In genomic region chr15:98737881-98738280, GRCm38 (mm10) we compare ENCODE assay signal across 10 mouse cellular contexts. TPM values are rescaled to one million over a fixed set of nuclear protein-coding genes. Genes with fewer than 3 reads are reported as not detected.
A peak's percentile ranks its signal among the peaks of the same experiment; 100 is the strongest.
DNase-seq lines count a peak whose midpoint lies in the region; ATAC-seq and TF ChIP-seq lines count a peak whose summit lies in the region.
"Had no signal": no experiment of that assay in that cellular context is flagged by ENCODE, and none has a peak within 500 bp of the region (broad histone marks: within the 10 kb centered on the region; RNA-seq: fewer than 3 reads in every experiment).

No protein-coding gene starts in this region.

- H3K4me1 ChIP-seq in embryonic fibroblast, embryonic 13.5 days (ENCODE audit: control insufficient read depth, insufficient read depth, low read length) = no peaks in the 10 kb centered on the region; the same call in 1 of the 2 replicates
- H3K4me1 ChIP-seq: midbrain, embryonic 12.5 days had no signal

- peak; percentile 52 for ATAC-seq in megakaryocyte progenitor cell, adult 5-6 weeks (replicated peaks; ENCODE audit: poor library complexity)

- TF ChIP-seq CTCF in embryonic fibroblast, embryonic 13.5 days (IDR thresholded peaks at IDR 0.05; ENCODE audit: borderline replicate concordance, insufficient read depth, low read length) = peak; percentile 44; the same call in 1 of the 2 replicates

- no peak for TF ChIP-seq POLR2A in embryonic fibroblast, embryonic 13.5 days (IDR thresholded peaks at IDR 0.05; ENCODE audit: low read depth, low read length)

- H3K27ac ChIP-seq in embryonic fibroblast, embryonic 13.5 days (ENCODE audit: insufficient read depth, low read length) = no peak overlapping the region
- H3K27ac ChIP-seq: heart, embryonic 13.5 days; midbrain, embryonic 12.5 days had no signal

- H3K4me3 ChIP-seq in embryonic fibroblast, embryonic 13.5 days (ENCODE audit: insufficient read depth, low read length) = no peak overlapping the region
- H3K4me3 ChIP-seq: heart, embryonic 13.5 days; midbrain, embryonic 12.5 days had no signal

- peak; percentile 25 for DNase-seq in gastrocnemius, postnatal 10 days
- no peak for DNase-seq in gastrocnemius, postnatal 4 days (ENCODE audit: low spot score in 2 of 2)
- DNase-seq in right cerebral cortex, postnatal 4 days = peak; percentile 63
- DNase-seq in right cerebral cortex, postnatal 25 days = no peak
- no peak for DNase-seq in Muller cell, postnatal 12 days (ENCODE audit: inconsistent ontology term)
- DNase-seq in urinary bladder, postnatal 36 days (ENCODE audit: low spot score in 2 of 2) = no peak

RNA-seq across cellular contexts. Expression of gene Fkbp11, which starts 9.9 kb away (rescaled TPM):
- 10 to 100 TPM in 1 of 2 experiments, 1 to 10 TPM in 1; 8.0 to 13.1 TPM for total RNA-seq in gastrocnemius, postnatal 10 days (2021)
- total RNA-seq in gastrocnemius, postnatal 4 days (2021) = 10 to 100 TPM; 16.6 to 17.2 TPM
- 48.6 and 57.3 TPM in 2 replicates for polyA plus RNA-seq in embryonic fibroblast, embryonic 13.5 days (2011; ENCODE audit: insufficient read length, low read depth, missing spikeins)
- 45.2 and 50.0 TPM in 2 replicates for total RNA-seq in megakaryocyte progenitor cell, adult 5-6 weeks (2015)
- total RNA-seq in megakaryocyte progenitor cell, adult 5-6 weeks (2017) = 35.5 and 62.3 TPM in 2 replicates

RNA-seq across cellular contexts. Expression of gene Arf3, which starts 25.1 kb away (rescaled TPM):
- 10 to 100 TPM; 21.2 to 24.2 TPM for total RNA-seq in gastrocnemius, postnatal 10 days (2021)
- total RNA-seq in gastrocnemius, postnatal 4 days (2021) = 10 to 100 TPM; 30.8 to 31.7 TPM
- polyA plus RNA-seq in embryonic fibroblast, embryonic 13.5 days (2011; ENCODE audit: insufficient read length, low read depth, missing spikeins) = 91.3 and 112 TPM in 2 replicates
- 32.3 and 35.2 TPM in 2 replicates for total RNA-seq in megakaryocyte progenitor cell, adult 5-6 weeks (2015)
- 32.2 and 36.9 TPM in 2 replicates for total RNA-seq in megakaryocyte progenitor cell, adult 5-6 weeks (2017)

RNA-seq across cellular contexts. Expression of gene Ccdc65, which starts 29.9 kb away (rescaled TPM):
- not detected for total RNA-seq in gastrocnemius, postnatal 10 days (2021)
- not detected for total RNA-seq in gastrocnemius, postnatal 4 days (2021)
- polyA plus RNA-seq in embryonic fibroblast, embryonic 13.5 days (2011; ENCODE audit: insufficient read length, low read depth, missing spikeins) = 2.7 and 3.2 TPM in 2 replicates
- not detected in 2 replicates for total RNA-seq in megakaryocyte progenitor cell, adult 5-6 weeks (2015)
- not detected in 2 replicates for total RNA-seq in megakaryocyte progenitor cell, adult 5-6 weeks (2017)

RNA-seq across cellular contexts. Expression of gene Wnt10b, which starts 40.1 kb away (rescaled TPM):
- total RNA-seq in gastrocnemius, postnatal 10 days (2021) = 1 to 10 TPM; 1.3 to 1.5 TPM
- 1 to 10 TPM; 2.7 TPM for total RNA-seq in gastrocnemius, postnatal 4 days (2021)
- 1.9 and 5.8 TPM in 2 replicates for polyA plus RNA-seq in embryonic fibroblast, embryonic 13.5 days (2011; ENCODE audit: insufficient read length, low read depth, missing spikeins)
- total RNA-seq in megakaryocyte progenitor cell, adult 5-6 weeks (2015) = 0.22 TPM in 1 of 2 replicates, not detected in the other
- 0.54 TPM in 1 of 2 replicates, not detected in the other for total RNA-seq in megakaryocyte progenitor cell, adult 5-6 weeks (2017)

RNA-seq across cellular contexts. Expression of gene Wnt1, which starts 51.8 kb away (rescaled TPM):
- total RNA-seq in gastrocnemius, postnatal 10 days (2021) = not detected
- total RNA-seq in gastrocnemius, postnatal 4 days (2021) = under 1 TPM; 0.15 to 0.21 TPM
- not detected in 2 replicates for polyA plus RNA-seq in embryonic fibroblast, embryonic 13.5 days (2011; ENCODE audit: insufficient read length, low read depth, missing spikeins)
- total RNA-seq in megakaryocyte progenitor cell, adult 5-6 weeks (2015) = not detected in 2 replicates
- not detected in 2 replicates for total RNA-seq in megakaryocyte progenitor cell, adult 5-6 weeks (2017)
- polyA plus RNA-seq: heart, embryonic 13.5 days had no signal

Comparison
In these comparisons a context has a peak if more than half of its experiments do, and no peak if none do; other contexts are left out.
1. DNase-seq: peak in gastrocnemius, postnatal 10 days (single experiment) and right cerebral cortex, postnatal 4 days (single experiment); none in gastrocnemius, postnatal 4 days (0 of 2), right cerebral cortex, postnatal 25 days (single experiment), Muller cell, postnatal 12 days (single experiment) and urinary bladder, postnatal 36 days (0 of 2).